Mouse (Mus musculus): ENCODE measurements around the gene Rassf5. TPM values are rescaled to one million over a fixed set of nuclear protein-coding genes. Genes with fewer than 3 reads are reported as not detected.
A peak's percentile ranks its signal among the peaks of the same experiment; 100 is the strongest.

Gene Rassf5
- polyA plus RNA-seq, 1 experiment from 2014 or later = 18.2 TPM

DNA sequence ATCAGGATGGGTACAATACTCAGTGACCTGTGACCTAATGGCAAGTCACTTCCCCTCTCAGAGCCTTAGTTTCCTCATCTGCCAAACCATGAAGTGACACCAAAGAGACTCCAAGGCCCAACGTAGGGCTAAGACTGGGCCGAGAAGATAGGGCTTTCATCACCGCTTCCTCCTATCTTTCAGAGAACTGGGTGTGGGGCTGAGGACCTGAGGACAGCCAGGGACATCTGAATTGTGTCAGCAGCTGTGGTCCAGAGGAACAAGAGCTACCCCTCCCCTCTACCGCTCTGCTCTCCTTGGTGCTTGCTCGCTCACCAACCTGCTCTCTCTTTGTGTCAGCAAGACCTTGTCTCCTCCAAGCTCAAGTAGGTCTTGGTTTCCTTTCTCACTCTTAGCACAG lies 56.4 kb downstream of the Rassf5 start:
- no peak overlapping the region for H3K4me2 ChIP-seq
- no peak overlapping the region for H3K27ac ChIP-seq (replicated peaks)
- H3K4me1 ChIP-seq = peaks cover 55% of the 10 kb centered on the region
- no peak overlapping the region for H3K4me3 ChIP-seq
- no peak overlapping the region for H3K9ac ChIP-seq
- WGBS = 46% methylated on average over 5 of the region's 5 CpGs
- no peaks in the 10 kb centered on the region for H3K9me3 ChIP-seq
- no peaks in the 10 kb centered on the region for H3K27me3 ChIP-seq (replicated peaks)
- ATAC-seq (ENCODE audit: extremely low read depth, insufficient number of reproducible peaks, low FRiP score, low TSS enrichment) = no peak
- H3K36me3 ChIP-seq = no peaks in the 10 kb centered on the region

DNA sequence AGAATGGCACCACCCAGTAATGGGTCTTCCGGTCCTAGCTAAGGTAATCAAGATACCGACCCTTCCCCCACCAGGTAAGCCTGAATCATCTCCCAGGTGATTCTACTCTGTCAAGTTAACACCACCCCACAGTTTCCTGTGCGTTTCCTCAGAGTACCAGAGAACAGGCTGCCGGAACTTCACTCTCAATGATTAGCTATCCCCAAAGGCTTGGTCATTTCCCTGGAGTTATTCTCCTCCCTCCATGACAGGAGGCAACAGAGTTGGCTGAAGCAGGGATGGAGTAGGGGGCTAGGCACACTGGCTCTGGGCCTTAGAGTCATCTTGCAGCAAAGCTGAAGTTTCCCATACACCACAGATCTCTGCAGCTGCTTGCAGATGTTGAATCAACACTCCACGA lies 57.2 kb downstream of the Rassf5 start:
- Histone ChIP-seq H3K27me3 (replicated peaks) (no peaks in the 10 kb centered on the region), H3K9ac (no peak overlapping the region), H3K4me3 (no peak overlapping the region), H3K27ac (replicated peaks) (no peak overlapping the region), H3K4me1 (peaks cover 60% of the 10 kb centered on the region), H3K36me3 (no peaks in the 10 kb centered on the region), H3K4me2 (no peak overlapping the region), H3K9me3 (no peaks in the 10 kb centered on the region)
- WGBS = 83% methylated on average over 5 of the region's 5 CpGs
- peak; percentile 7; the same call in 1 of the 2 replicates for ATAC-seq (ENCODE audit: extremely low read depth, insufficient number of reproducible peaks, low FRiP score, low TSS enrichment)

DNA sequence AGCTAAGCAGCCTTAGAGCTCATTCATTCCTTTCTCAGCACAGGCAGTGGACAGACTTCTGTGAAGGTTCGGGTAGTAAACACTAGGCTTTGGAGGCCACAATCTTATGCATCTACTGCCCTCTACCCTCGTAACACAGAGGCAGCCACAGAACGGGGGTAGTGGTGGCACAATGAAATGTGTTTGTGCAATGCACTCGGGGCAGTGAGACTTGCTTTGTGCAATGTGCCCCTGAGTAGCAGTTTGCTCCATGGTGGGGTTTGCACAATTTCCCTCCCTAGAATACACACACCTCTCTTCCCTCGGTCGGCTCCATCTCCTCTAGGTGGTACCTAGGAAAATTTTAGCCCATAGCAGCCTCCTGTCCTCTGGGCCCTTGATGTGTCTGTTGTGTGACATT lies 58.1 kb downstream of the Rassf5 start:
- Histone ChIP-seq H3K4me3 (no peak overlapping the region), H3K4me1 (peaks cover 66% of the 10 kb centered on the region), H3K9ac (no peak overlapping the region), H3K9me3 (no peaks in the 10 kb centered on the region), H3K4me2 (no peak overlapping the region), H3K27me3 (replicated peaks) (no peaks in the 10 kb centered on the region), H3K36me3 (no peaks in the 10 kb centered on the region), H3K27ac (replicated peaks) (peak overlapping the region; percentile 70; the same call in 1 of the 2 replicates)
- ATAC-seq (ENCODE audit: extremely low read depth, insufficient number of reproducible peaks, low FRiP score, low TSS enrichment) = no peak
- WGBS = 61% methylated on average over 6 of the region's 6 CpGs

DNA sequence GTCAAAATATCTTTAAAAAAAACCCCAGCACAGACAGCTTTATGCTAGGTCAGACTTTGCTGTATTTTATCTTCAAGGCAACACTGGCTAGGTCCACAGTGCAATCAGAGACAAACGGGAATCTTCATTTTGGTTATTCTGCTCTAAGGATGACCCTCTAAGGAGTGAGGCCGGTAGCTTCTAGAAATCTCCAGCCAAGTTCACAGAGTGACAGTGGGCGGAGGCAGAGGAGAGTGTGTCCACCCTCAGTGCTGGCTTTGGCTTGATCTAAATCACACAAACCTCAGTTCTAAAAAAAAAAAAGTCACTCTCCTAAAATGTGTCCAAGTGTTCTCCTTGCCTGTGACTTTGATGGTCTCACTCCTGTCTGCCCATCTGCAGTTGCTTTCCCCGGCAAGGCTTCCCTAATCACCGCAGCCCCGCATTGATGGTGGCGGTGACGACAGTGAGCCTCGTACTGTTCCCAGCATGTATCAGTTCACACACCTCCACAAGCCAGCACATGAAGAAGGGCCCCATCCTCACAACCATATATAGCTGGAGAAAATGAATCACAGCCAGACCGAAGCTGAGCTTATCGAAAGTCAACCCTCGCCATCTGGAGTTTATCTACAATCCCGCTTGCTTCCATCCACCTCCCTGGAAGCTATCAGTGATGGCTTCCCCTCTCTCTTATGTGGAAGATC lies 59.1 kb downstream of the Rassf5 start:
- Histone ChIP-seq H3K9ac (peak overlapping the region; percentile 30; the same call in 1 of the 2 replicates), H3K4me1 (peaks cover 72% of the 10 kb centered on the region), H3K9me3 (no peaks in the 10 kb centered on the region), H3K4me3 (no peak overlapping the region), H3K4me2 (peak overlapping the region; percentile 47), H3K36me3 (peaks cover 5% of the 10 kb centered on the region), H3K27ac (replicated peaks) (peak overlapping the region; percentile 70), H3K27me3 (replicated peaks) (no peaks in the 10 kb centered on the region)
- WGBS = 25% methylated on average over 13 of the region's 13 CpGs
- ATAC-seq (ENCODE audit: extremely low read depth, insufficient number of reproducible peaks, low FRiP score, low TSS enrichment) = no peak

DNA sequence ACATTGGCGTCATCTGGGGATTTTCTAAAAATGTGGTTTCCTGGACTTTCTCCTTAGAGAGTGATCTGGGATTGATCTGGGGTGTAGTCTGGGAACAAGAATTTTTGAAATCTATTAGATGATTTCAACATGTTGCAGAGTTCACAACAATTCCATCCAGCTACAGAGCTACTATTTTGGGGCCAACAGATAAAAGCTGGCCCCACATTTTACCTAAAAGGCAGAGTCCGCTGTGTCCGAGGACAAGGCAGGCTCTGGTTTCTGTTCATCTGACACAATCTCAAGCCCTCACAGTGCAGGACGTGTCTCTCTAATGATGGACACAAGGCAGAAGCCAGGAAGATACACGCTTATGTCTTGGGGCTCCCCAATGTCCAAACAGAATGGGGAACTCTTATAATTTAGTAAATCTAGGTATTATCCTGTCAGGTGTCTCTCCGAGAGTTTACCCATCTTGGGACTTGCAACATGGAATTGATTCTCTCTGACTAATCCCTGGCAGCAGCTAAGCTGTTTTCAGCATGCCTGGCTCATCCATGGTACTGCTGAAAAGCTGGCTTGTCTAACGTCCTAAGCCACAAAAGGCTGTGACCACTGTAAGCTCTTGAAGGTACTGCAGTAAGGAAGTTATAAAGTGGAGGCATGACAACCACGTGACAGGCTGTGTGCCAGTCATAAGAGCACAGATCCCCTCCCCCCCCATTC lies 60.0 kb downstream of the Rassf5 start:
- ATAC-seq (ENCODE audit: extremely low read depth, insufficient number of reproducible peaks, low FRiP score, low TSS enrichment) = no peak
- no peak overlapping the region for H3K4me3 ChIP-seq
- H3K27ac ChIP-seq (replicated peaks) = peak overlapping the region; percentile 70
- no peaks in the 10 kb centered on the region for H3K9me3 ChIP-seq
- peaks cover 72% of the 10 kb centered on the region for H3K4me1 ChIP-seq
- no peaks in the 10 kb centered on the region for H3K27me3 ChIP-seq (replicated peaks)
- H3K4me2 ChIP-seq = peak overlapping the region; percentile 47
- H3K36me3 ChIP-seq = peaks cover 14% of the 10 kb centered on the region
- peak overlapping the region; percentile 41; the same call in 1 of the 2 replicates for H3K9ac ChIP-seq
- WGBS = 29% methylated on average over 8 of the region's 8 CpGs

DNA sequence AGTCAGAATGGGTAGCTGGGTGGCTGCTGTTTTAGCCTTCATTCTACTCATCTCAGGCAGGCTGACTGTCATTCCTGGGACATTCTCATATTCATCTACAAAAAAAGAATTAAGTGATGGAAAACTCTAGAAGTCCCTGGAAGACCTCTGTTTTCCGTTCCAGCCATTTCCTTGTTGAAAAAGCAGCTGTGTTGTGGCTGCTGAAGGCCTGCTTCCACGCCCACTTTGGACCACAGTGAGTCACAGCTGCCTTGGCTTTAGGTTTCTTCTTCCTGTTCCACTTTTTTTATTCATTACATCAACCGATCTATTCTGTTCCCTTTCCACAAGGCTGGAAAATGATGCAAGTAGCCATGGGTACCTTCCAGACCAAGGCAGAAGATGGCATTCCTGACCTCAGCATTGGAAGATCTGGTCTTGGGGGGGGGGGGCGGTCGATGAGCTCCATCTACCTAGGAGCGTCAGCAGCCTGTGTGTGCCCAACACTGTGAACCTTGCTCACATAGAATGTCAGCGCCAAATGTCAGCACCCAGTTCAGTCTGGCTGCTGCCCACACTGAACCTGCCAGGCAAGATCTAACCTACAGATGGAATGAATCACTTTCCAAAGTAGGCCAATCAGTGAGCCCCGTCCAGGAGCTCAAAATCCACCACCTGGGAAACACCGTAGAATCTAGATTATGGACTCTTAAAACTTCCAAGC lies 60.7 kb downstream of the Rassf5 start:
- ATAC-seq (ENCODE audit: extremely low read depth, insufficient number of reproducible peaks, low FRiP score, low TSS enrichment) = no peak
- H3K9me3 ChIP-seq = no peaks in the 10 kb centered on the region
- H3K4me1 ChIP-seq = peaks cover 68% of the 10 kb centered on the region
- H3K4me3 ChIP-seq = no peak overlapping the region
- peak overlapping the region; percentile 41; the same call in 1 of the 2 replicates for H3K9ac ChIP-seq
- peak overlapping the region; percentile 47; the same call in 1 of the 2 replicates for H3K4me2 ChIP-seq
- H3K27me3 ChIP-seq (replicated peaks) = no peaks in the 10 kb centered on the region
- 52% methylated on average over 9 of the region's 9 CpGs for WGBS
- H3K27ac ChIP-seq (replicated peaks) = peak overlapping the region; percentile 70
- H3K36me3 ChIP-seq = peaks cover 21% of the 10 kb centered on the region

DNA sequence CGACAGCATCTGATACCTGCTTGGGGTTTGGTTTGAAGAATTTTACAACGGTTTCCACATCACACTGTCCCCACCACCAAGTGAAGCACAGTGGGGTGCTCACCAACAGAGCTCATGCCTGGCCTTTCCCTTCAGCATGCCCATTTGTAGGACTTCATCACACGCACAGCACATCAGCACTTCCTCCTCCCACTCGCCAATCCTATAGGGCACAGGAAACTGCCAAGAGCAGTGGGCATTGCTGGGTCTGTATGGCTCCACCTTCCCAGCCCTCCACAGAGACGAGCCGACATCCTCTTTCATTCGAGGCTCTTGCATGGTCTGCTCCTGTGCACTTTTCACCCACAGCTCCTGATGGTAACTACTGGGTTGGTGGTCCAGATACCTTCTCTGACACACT lies 61.9 kb downstream of the Rassf5 start:
- WGBS = 66% methylated on average over 7 of the region's 7 CpGs

DNA sequence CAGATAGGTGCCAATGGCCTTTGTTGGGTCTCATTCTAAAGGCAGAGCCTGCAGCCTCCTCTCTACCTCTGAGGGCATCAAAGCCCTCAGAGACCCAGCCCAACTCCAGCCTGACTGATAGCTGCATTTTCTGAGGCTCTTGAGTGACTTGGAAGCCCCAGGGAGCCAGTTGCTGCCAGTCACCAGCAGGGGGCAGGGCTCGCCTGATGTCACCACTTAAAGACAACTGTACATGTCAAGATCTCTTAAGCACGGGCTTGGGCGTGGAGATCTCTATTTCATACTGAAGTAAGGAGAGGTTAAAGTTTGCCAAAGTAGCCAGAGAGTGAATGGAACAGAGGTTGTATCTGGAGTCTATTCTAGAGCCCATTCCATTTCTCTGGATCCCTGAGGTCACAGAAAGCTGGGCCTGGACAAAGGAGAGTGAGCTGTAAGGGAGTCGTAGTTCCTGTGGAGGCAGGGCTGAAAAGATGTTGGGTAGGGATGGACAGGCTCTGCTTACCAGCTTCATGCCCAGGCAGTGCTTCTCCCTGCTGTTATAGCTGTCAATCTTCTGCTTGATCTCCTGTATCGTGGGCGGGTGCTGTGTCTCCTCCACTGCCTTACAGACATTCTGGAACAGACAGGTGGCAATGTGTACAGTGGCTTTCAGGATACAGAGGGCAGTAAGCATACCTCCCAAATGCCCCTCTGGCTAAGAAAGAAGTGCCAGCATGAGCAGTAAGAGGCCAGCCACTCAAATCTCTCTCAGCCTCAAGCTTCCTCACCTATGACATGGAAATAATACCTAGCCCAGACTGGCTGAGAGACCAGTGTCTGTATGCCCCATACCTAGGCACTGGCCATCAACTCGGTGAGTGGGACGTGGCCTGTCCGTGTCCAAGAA lies 63.2 kb downstream of the Rassf5 start:
- Histone ChIP-seq H3K9me3 (no peaks in the 10 kb centered on the region), H3K4me1 (peaks cover 51% of the 10 kb centered on the region), H3K27ac (replicated peaks) (no peak overlapping the region), H3K4me2 (no peak overlapping the region), H3K36me3 (peaks cover 43% of the 10 kb centered on the region), H3K27me3 (replicated peaks) (no peaks in the 10 kb centered on the region), H3K4me3 (no peak overlapping the region), H3K9ac (peak overlapping the region; percentile 4; the same call in 1 of the 2 replicates)
- ATAC-seq (ENCODE audit: extremely low read depth, insufficient number of reproducible peaks, low FRiP score, low TSS enrichment) = peak; percentile 22; the same call in 1 of the 2 replicates
- WGBS = 53% methylated on average over 9 of the region's 9 CpGs

More for the DNA sequence above, 61.9 kb downstream of the Rassf5 start:
- Histone ChIP-seq H3K4me2 (no peak overlapping the region), H3K36me3 (peaks cover 30% of the 10 kb centered on the region), H3K27me3 (replicated peaks) (no peaks in the 10 kb centered on the region), H3K9ac (no peak overlapping the region), H3K4me1 (peaks cover 57% of the 10 kb centered on the region), H3K27ac (replicated peaks) (no peak overlapping the region), H3K9me3 (no peaks in the 10 kb centered on the region), H3K4me3 (no peak overlapping the region)
- no peak for ATAC-seq (ENCODE audit: extremely low read depth, insufficient number of reproducible peaks, low FRiP score, low TSS enrichment)

DNA sequence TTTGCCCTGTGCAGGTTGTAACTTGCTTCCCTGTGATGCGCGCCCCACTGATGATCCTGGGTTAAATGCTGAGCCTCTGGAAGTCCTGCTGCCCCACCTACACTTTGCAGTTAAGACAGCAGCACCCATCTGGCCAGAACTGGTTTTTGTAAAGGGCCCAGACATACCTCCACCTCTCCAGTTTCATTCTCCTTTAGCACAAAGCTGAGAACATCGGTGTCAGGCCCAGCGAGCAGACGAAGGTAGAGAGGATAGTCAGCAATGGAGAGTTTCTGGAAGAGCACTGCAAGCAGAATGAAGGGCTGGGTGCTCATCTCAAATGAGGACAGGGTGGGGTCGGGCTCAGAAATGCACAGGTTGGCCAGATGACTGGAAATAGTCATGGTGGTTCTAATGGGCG lies 64.7 kb downstream of the Rassf5 start:
- 97% methylated on average over 7 of the region's 7 CpGs for WGBS
- Histone ChIP-seq H3K4me2 (no peak overlapping the region), H3K36me3 (peaks cover 58% of the 10 kb centered on the region), H3K9me3 (no peaks in the 10 kb centered on the region), H3K4me1 (peaks cover 36% of the 10 kb centered on the region), H3K27me3 (replicated peaks) (no peaks in the 10 kb centered on the region), H3K4me3 (no peak overlapping the region), H3K9ac (no peak overlapping the region), H3K27ac (replicated peaks) (no peak overlapping the region)
- no peak for ATAC-seq (ENCODE audit: extremely low read depth, insufficient number of reproducible peaks, low FRiP score, low TSS enrichment)

DNA sequence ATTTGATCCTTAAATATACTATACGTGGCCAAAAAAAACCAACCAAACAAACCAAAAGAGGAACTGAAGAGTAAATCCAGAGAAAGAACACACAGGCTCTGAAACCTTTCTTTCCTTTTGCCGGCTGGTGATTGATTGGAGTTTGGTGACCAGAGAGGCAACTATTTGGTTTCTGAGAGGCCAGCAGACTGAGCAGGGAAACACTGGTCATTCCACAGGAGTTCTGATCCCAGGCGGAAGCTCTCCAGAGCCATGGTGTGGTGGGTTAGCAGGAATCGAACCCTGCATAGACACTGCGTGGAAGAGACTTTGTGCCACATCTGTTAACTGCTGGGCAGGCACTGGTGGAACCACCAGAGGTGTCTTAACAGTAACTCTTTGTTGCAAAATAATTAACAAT lies 67.0 kb downstream of the Rassf5 start:
- Histone ChIP-seq H3K27ac (replicated peaks) (no peak overlapping the region), H3K4me1 (peaks cover 20% of the 10 kb centered on the region), H3K36me3 (peaks cover 81% of the 10 kb centered on the region), H3K9me3 (no peaks in the 10 kb centered on the region), H3K27me3 (replicated peaks) (no peaks in the 10 kb centered on the region), H3K4me3 (no peak overlapping the region), H3K4me2 (no peak overlapping the region), H3K9ac (no peak overlapping the region)
- ATAC-seq (ENCODE audit: extremely low read depth, insufficient number of reproducible peaks, low FRiP score, low TSS enrichment) = no peak
- 83% methylated on average over 5 of the region's 5 CpGs for WGBS
